Mouse (Mus musculus) R1 (cell line): ENCODE measurements at regions not wholly inside any gene's neighbourhood (a gene's known extent, or its start where the extent isn't known, plus 50 kb on each side); places are given as distances from the start of the nearest gene placed in this dataset.

ENCODE experiments used
- DNase-seq: peaks from one replicate; pipeline ENCODE4 v3.0.0-alpha.2; 2018; ENCODE audit warnings: low read depth, low spot score

DNA sequence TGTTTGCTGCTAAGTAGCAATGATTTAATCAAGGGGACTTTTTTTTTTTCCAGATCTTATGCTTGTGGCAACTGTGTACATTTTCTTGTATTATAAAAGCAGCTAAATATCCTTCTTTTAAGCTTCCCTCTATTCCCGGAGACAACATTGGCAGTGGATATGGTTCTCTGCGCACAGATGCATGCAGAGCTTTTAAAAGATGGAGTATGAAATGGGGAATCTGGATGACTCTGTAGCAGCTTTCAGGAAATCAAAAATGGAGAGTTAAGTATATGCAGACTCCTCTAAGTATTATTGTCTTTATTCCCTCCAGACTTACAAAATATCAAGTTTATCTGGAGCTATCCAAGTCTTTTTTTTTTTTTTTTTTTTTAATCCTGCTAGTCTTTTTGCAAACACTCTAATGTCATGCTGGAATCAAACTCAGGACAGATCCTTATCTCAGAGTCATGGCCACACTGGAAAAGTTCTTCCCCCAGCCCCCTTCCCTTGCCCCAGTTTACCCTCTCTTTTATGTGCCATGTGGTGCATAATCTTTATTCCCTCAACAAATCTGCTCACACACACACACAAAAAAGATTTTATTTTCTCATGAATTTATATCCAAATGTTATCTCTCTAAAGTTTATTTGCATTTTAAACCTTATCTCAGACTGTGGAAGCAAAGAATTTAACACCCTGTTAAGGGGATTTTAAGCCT is 1080.3 kb upstream of the Cdh6 start:
- no peak for DNase-seq

DNA sequence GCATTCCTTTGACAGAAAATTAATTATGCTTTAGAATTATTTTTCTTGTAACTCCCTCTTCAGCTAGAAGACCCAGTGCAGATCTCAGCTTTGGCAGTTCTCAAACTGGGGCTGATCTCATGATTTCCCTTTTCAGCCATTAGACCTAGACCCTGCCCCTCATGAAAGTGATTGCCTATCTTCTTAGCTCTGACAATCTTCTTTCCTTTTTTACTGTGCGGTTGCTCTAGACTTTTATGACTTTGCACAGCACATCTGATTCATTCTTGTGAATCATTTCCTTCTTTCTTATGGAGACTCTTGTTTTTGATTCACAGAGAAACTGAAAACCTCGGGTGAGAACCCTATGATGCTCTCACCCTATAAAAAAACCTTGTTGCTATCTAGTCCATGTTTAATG is 1078.3 kb upstream of the Cdh6 start:
- DNase-seq: no peak

DNA sequence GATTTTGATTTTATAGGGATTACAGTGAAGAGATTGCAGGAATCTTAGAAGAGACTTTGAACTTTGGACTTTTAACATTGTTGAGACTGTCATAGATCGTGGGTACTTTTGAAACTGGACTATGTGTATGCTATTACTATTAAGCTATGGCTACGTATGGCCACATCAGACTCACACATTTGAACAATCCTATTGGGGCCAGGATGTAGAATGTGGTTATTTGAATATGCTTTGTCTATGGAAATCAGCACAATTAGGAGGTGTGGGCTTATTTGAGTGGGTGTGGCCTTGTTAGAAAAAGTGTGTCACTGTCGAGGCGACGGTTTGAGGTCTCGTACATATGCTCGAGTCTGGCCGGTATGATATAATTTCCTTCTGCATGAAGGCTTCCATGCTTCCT is 1041.8 kb upstream of the Cdh6 start:
- DNase-seq: no peak

DNA sequence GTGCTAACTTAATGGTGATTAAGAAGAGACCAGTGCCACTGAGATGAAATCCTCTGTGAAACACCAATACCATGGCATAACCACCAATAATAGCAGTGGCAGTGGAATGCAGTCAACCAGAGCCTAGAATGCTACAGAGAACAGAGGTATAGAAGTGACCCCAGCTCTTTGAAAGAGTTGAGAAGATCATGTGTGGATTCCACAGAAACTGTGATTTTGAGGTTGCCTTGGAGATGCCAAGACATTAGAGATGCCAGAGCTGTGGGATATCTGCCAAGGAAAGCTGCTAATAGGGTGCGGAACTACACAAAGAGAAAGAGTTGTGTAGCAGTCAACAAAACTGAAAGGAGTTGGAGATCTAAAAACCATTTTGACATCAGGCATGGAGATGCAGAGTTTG is 1041.3 kb upstream of the Cdh6 start:
- DNase-seq: no peak

DNA sequence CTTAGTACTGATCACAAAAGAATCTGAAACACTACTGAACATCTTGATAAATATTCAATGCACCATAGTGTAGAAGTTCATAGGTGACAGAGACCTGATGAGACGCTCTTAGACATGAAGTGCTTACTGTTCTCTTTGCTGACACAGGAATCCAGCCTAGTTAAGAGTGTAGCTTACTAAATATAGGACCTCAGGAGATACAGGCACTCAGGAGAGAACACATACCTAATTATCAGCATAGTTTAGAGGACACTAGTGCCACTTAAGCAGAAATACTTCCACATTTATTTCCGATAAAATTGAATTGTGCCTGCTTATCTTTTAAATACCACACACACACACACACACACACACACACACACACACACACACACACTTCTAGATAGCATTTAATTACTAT is 1004.0 kb upstream of the Cdh6 start:
- DNase-seq: no peak

DNA sequence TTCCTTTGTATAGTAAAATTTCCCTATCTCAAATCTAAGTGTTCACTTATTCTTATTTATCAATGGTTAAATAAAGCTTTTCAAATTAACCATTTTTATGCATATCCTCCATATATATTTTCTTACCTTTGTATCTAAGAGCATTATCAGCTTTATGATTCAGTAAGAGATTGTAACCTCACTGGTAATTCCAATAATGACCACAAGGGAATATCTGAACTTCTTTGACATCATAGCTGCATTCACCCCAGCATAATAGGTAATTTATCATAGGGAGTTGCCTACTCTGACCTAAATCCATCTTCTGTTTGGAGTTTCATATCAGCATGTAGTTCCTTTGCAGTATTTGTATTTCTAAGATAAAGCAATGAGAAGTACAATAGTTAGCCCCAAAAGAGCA is 963.9 kb upstream of the Cdh6 start:
- peak; percentile 9 for DNase-seq

DNA sequence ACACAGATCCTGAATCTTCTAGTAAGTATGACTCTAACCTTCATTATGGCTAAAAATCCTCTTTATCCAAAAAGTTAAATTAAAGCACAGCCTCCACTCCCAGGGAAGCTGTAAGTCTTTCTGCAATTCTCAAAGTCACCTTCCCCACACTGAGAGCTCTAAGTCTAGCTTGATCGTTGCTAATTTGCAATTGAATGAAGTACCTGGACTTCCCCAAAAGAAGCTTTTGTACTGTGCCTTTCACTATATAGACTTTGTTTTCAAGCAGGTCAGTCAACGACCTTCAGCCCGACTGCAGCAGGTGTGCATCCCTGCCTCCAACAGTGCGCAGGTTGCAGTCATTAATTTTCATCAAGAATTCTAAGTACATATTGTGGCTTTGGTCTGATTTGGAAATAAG is 950.4 kb upstream of the Cdh6 start:
- peak; percentile 76 for DNase-seq

DNA sequence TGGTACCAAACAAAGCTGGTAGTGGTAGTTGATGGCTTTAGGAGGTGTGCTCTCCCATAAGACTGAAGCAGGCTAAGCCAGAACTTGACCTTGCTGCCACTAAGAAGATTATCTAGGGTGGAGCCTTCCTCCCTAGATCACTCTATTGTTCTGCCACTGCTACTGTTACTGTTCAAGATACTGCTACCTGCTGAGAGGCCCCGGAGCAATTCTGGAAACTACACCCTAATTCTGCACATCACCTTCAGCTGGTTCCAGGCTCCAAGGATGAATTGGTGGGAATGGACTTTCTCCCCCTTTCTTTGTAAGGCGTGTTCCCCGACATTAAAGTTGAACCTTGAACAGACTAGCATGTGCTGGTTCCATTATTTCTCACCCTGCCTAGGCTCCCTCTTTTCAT is 944.8 kb upstream of the Cdh6 start:
- peak; percentile 82 for DNase-seq

DNA sequence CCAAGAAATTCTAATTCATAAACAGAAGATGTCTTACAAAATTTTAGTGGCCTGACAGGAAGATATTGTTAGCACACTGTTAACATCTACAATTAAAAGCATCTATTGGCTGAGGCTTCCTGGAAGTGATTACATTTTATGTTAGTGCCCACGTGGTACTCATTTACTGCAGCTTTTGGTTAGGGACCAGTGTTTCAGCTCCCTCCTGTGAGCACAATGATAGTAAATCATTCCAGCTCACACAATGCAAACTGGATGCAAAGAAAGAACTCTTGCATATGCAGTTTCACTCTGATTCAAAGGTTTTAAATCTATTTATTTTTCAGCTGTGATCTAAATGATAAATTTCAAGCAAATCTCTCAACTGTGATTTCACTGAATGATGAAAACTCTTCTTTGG is 928.3 kb upstream of the Cdh6 start:
- no peak for DNase-seq

- peak; percentile 37 for DNase-seq
Observed at GRCm38 (mm10) chr15:14051872-14052271, 878.4 kb upstream of the Cdh6 start.
